Mouse (Mus musculus): ENCODE results near the gene Ccdc107. TPM values are rescaled to one million over a fixed set of nuclear protein-coding genes. Genes with fewer than 3 reads are reported as not detected.

Ccdc107 gene
- polyA plus RNA-seq, 1 experiment, result 33.5 TPM

DNA sequence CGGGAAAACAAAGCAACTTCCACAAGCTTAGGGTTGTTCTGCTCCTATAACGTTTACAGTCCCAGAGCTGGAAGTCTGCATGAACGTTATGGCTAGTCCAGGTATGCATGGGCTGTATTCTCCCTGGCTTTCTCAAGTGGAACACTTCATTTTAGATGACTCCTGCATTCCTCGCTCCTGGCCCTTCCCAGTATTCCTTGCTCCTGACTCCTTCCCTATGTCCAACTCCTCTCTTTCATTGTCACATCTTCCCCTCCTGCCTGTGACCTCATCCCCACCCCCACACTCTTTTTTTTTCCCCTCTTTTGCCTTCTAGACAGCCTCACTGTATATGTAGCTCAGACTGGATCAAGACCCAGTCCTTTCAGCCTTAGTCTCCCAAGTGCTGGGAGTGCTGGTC, 21.1 kb downstream of the Ccdc107 start:
- H3K4me1 ChIP-seq (ENCODE audit: control insufficient read depth, insufficient read depth, low read length), result no peaks in the 10 kb centered on the region; the same call in 1 of the 2 replicates
- H3K27me3 ChIP-seq (ENCODE audit: control insufficient read depth, insufficient read depth, low read length), result no peaks in the 10 kb centered on the region
- no peak overlapping the region for H3K4me3 ChIP-seq (ENCODE audit: control insufficient read depth, low read depth, low read length)
- H3K36me3 ChIP-seq (ENCODE audit: control insufficient read depth, insufficient read depth, low read length), result no peaks in the 10 kb centered on the region
- TF ChIP-seq POLR2A (IDR thresholded peaks at IDR 0.05; ENCODE audit: control insufficient read depth, low read depth, low read length) (no peak), CTCF (IDR thresholded peaks at IDR 0.05; ENCODE audit: control insufficient read depth, insufficient read depth, insufficient replicate concordance, low read depth, low read length) (no peak)
- H3K27ac ChIP-seq (ENCODE audit: control insufficient read depth, insufficient read depth, low read depth, low read length), result no peak overlapping the region

DNA sequence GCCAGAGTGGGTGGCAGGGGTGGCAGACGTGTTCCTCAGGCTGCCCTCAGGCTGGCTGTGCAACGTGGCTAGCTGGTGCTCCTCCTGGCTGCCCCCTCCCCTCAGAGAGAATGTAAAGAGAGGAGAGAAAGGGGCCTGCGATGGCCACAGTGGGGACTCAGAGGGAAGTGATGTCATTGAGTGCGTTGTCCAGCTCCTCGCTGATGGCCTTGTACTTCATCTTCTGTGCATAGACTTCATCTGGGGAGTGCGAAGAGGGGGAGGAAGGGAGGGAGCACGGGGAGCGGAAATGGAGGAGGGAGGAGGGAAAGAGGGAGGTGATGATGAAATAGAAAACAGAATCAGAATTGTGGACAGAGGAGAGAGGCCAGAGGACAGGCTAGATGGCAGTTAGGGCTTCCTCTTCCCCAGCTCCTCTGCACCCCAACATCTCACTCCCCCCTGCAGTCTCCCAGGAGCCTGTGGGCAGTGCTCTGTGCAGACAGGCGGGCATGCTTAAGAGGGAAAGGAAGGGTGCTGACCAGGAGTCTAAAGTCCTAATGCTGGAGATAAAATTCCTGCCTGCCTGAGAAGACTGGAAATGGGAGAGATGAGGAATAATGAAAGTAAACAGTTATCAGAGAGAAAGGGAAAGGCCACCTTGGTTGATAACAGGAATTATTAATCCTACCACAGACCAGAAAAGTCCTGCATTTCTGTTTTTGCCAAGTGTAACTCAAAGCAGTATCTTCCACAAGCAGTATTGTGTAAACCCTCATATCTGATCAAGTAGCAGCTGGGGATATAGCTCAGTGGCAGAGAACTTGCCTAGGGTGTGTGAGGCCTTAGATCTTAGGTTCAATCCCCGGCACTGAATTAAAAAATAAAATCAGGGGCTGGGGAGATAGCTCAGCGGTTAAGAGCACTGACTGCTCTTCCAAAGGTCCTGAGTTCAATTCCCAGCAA, 23.3 kb downstream of the Ccdc107 start:
- Histone ChIP-seq H3K4me1 (ENCODE audit: control insufficient read depth, insufficient read depth, low read length) (peaks cover 11% of the 10 kb centered on the region), H3K27me3 (ENCODE audit: control insufficient read depth, insufficient read depth, low read length) (no peaks in the 10 kb centered on the region), H3K36me3 (ENCODE audit: control insufficient read depth, insufficient read depth, low read length) (no peaks in the 10 kb centered on the region), H3K4me3 (ENCODE audit: control insufficient read depth, low read depth, low read length) (no peak overlapping the region), H3K27ac (ENCODE audit: control insufficient read depth, insufficient read depth, low read depth, low read length) (no peak overlapping the region)
- TF ChIP-seq CTCF (IDR thresholded peaks at IDR 0.05; ENCODE audit: control insufficient read depth, insufficient read depth, insufficient replicate concordance, low read depth, low read length), result no peak
- TF ChIP-seq POLR2A (IDR thresholded peaks at IDR 0.05; ENCODE audit: control insufficient read depth, low read depth, low read length), result no peak

DNA sequence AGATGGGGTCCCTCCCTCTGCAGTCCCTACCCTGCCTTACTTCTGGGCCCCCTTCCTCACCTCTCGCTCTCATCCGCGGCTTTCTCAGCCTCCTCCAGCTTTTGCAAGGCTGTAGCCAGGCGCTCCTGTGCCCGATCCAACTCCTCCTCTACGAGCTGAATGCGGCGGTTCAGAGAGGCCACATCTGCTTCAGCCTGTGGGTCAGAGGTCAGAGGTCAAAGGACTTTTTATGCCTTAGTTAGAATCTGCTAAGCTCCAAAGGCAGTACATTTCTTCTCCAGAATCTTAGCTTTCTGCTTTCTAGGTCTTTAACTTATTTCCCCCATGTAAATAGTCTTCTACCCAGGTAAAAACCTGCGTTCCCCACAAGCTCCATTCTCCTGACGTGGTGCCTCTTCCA, 26.9 kb downstream of the Ccdc107 start:
- TF ChIP-seq CTCF (IDR thresholded peaks at IDR 0.05; ENCODE audit: control insufficient read depth, insufficient read depth, insufficient replicate concordance, low read depth, low read length), result no peak
- TF ChIP-seq POLR2A (IDR thresholded peaks at IDR 0.05; ENCODE audit: control insufficient read depth, low read depth, low read length), result no peak
- H3K4me1 ChIP-seq (ENCODE audit: control insufficient read depth, insufficient read depth, low read length), result peaks cover 24% of the 10 kb centered on the region
- H3K27me3 ChIP-seq (ENCODE audit: control insufficient read depth, insufficient read depth, low read length), result peaks cover 2% of the 10 kb centered on the region; the same call in 1 of the 2 replicates
- H3K36me3 ChIP-seq (ENCODE audit: control insufficient read depth, insufficient read depth, low read length), result no peaks in the 10 kb centered on the region
- H3K4me3 ChIP-seq (ENCODE audit: control insufficient read depth, low read depth, low read length), result no peak overlapping the region
- no peak overlapping the region for H3K27ac ChIP-seq (ENCODE audit: control insufficient read depth, insufficient read depth, low read depth, low read length)

DNA sequence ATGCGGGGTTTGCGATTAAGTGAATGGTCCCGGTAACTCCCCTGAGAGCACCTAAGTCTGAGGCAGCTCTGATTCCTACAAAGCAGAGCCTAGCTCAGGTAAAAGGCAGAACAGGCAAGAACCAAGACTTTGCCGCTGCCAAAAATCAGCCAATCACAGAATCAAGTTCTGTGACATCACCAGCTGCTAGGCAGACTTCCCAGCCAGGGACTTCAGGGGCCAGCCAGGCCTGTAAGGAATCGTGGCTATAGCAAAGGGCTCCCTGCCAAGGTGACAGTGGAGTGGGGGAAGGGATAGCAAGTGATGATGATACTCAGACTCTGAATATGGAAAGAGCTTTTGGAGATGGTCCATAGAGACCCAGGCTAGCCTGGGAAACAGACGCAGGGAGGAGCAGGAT, 27.3 kb downstream of the Ccdc107 start:
- H3K36me3 ChIP-seq (ENCODE audit: control insufficient read depth, insufficient read depth, low read length), result no peaks in the 10 kb centered on the region
- peaks cover 24% of the 10 kb centered on the region for H3K4me1 ChIP-seq (ENCODE audit: control insufficient read depth, insufficient read depth, low read length)
- no peak overlapping the region for H3K4me3 ChIP-seq (ENCODE audit: control insufficient read depth, low read depth, low read length)
- TF ChIP-seq POLR2A (IDR thresholded peaks at IDR 0.05; ENCODE audit: control insufficient read depth, low read depth, low read length) (no peak), CTCF (IDR thresholded peaks at IDR 0.05; ENCODE audit: control insufficient read depth, insufficient read depth, insufficient replicate concordance, low read depth, low read length) (no peak)
- peaks cover 2% of the 10 kb centered on the region; the same call in 1 of the 2 replicates for H3K27me3 ChIP-seq (ENCODE audit: control insufficient read depth, insufficient read depth, low read length)
- no peak overlapping the region for H3K27ac ChIP-seq (ENCODE audit: control insufficient read depth, insufficient read depth, low read depth, low read length)

DNA sequence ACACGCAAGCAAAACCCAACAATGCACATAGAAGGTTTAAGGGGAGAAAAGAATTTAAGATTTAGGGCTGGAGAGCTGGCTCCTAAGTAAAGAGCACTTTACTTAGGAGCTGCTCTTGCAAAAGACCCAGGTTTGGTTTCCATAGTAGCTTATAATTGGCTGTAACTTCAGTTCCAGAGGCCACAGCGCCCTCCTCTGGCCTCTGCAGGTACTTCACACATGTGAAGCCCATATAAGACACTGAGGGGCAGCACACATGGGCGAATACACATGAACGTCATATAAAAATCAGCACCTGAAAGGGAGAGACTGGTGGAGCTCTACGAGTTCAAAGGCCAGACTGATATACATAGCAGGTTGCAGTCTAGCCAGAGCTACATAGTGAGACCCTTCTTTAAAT, 35.2 kb downstream of the Ccdc107 start:
- Histone ChIP-seq H3K27ac (ENCODE audit: control insufficient read depth, insufficient read depth, low read depth, low read length) (no peak overlapping the region), H3K27me3 (ENCODE audit: control insufficient read depth, insufficient read depth, low read length) (peaks cover 2% of the 10 kb centered on the region; the same call in 1 of the 2 replicates), H3K4me3 (ENCODE audit: control insufficient read depth, low read depth, low read length) (no peak overlapping the region), H3K36me3 (ENCODE audit: control insufficient read depth, insufficient read depth, low read length) (no peaks in the 10 kb centered on the region), H3K4me1 (ENCODE audit: control insufficient read depth, insufficient read depth, low read length) (peaks cover 12% of the 10 kb centered on the region)
- TF ChIP-seq CTCF (IDR thresholded peaks at IDR 0.05; ENCODE audit: control insufficient read depth, insufficient read depth, insufficient replicate concordance, low read depth, low read length), result peak; percentile 75; the same call in 1 of the 2 replicates
- TF ChIP-seq POLR2A (IDR thresholded peaks at IDR 0.05; ENCODE audit: control insufficient read depth, low read depth, low read length), result no peak

DNA sequence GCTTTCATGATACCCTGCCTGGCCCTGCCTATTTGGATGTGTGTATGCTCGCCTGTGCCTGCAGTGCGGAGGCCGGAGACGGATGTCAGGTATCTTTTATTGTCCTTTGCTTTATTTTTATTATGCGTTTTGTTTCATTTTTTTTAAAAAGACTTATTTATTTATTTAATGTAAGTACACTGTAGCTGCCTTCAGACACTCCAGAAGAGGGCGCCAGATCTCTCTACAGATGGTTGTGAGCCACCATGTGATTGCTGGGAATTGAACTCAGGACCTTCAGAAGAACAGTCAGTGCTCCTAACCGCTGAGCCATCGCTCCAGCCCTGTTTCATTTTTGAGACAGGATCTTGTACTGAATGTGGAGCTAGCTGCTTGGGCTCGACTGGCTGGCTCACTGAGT, 35.8 kb downstream of the Ccdc107 start:
- H3K27ac ChIP-seq (ENCODE audit: control insufficient read depth, insufficient read depth, low read depth, low read length), result no peak overlapping the region
- peaks cover 2% of the 10 kb centered on the region; the same call in 1 of the 2 replicates for H3K27me3 ChIP-seq (ENCODE audit: control insufficient read depth, insufficient read depth, low read length)
- peaks cover 7% of the 10 kb centered on the region for H3K4me1 ChIP-seq (ENCODE audit: control insufficient read depth, insufficient read depth, low read length)
- H3K4me3 ChIP-seq (ENCODE audit: control insufficient read depth, low read depth, low read length), result no peak overlapping the region
- no peaks in the 10 kb centered on the region; the same call in 1 of the 2 replicates for H3K36me3 ChIP-seq (ENCODE audit: control insufficient read depth, insufficient read depth, low read length)
- no peak for TF ChIP-seq CTCF (IDR thresholded peaks at IDR 0.05; ENCODE audit: control insufficient read depth, insufficient read depth, insufficient replicate concordance, low read depth, low read length)
- TF ChIP-seq POLR2A (IDR thresholded peaks at IDR 0.05; ENCODE audit: control insufficient read depth, low read depth, low read length), result no peak

DNA sequence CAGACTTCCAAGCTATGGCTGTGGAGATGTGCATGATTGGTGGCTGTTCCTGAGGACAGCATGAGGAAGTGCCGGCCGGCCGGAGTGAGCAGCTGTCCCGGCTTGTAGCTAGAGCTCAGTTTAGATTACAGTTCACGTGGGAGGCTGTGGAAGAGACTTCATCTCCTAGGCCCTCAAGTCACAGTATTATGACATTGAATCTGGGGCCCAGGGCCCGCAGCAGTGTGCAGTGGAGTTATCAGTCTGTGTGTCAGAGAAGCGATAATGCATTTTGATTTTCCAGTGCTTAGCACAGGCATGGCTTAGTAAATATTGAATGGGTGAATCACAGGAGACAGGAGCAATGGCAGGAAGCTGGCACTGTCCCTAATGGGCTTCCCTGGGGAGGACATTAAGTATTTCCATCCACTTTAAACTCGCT, 37.4 kb downstream of the Ccdc107 start:
- Histone ChIP-seq H3K27ac (ENCODE audit: control insufficient read depth, insufficient read depth, low read depth, low read length) (no peak overlapping the region), H3K36me3 (ENCODE audit: control insufficient read depth, insufficient read depth, low read length) (no peaks in the 10 kb centered on the region; the same call in 1 of the 2 replicates), H3K4me1 (ENCODE audit: control insufficient read depth, insufficient read depth, low read length) (peaks cover 3% of the 10 kb centered on the region), H3K27me3 (ENCODE audit: control insufficient read depth, insufficient read depth, low read length) (no peaks in the 10 kb centered on the region), H3K4me3 (ENCODE audit: control insufficient read depth, low read depth, low read length) (no peak overlapping the region)
- no peak for TF ChIP-seq CTCF (IDR thresholded peaks at IDR 0.05; ENCODE audit: control insufficient read depth, insufficient read depth, insufficient replicate concordance, low read depth, low read length)
- TF ChIP-seq POLR2A (IDR thresholded peaks at IDR 0.05; ENCODE audit: control insufficient read depth, low read depth, low read length), result no peak
